Mouse (Mus musculus): ENCODE measurements around the gene Emd.
A peak's percentile ranks its signal among the peaks of the same experiment; 100 is the strongest.
"Not testable (repeated sequence)": the region's sequence is repeated elsewhere in the genome, so short reads cannot be mapped to it uniquely, and the experiment has no call there.

Emd gene

DNA sequence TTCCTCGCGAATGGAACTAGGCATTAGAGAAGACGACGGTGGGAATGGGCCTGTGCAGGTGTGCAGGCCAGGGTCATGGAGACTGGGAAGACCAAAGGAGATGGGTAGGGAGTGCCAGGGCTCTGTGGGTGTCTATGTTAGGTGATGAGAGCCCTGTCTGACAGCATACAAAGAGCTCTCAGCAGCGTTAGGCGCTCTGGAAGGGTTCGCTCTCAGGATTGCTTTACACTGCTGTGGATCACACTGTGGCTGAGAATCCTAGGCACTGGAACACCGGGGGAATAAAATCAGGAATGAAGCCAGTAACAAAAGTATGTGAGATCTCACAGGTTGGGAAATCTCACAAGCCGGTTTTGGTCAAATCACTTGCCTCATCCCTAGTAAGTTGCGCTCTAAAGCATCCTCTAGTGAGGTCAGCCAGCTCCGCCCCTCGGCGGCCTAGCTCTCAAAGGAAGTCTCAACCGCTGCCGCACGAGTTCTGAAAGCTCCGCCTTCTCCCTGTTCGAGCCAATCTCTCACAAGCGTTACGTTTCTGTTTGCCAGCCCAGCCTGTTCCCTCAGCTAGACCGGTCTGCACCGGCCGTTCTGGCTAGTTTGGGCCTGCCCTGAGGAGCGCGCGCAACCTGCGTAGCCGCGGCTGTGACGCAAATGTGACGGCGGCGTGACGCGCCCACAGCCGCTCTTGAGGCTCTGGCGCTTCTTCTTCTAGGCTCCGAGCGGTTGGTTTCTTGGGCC is at the start of gene Emd:
Gene Emd (plus strand): TSS at position 535 of the 735 bp plus-strand sequence.
- peak; percentile 98 for DNase-seq (ENCODE audit: low read depth, low spot score)

DNA sequence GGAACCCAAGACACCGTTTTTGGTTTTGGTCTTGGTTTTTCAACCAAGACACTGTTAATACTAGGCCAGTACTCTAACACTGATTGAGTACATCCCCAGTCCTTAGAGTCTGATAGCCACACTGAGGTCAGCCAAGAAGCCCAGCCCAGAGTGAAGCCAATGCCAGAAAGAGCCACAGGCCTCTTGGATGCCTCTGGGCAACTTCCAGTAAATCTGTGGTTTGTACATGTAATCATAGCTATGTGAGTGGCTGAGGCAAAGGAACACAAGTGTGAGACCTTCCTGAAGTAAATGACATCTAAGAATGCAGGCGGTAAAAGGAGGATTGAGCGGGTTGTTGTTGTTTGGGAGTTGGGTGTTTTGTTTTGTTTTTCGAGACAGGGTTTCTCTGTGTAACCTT is 36.0 kb upstream of the Emd start:
- peak; percentile 90 for DNase-seq (ENCODE audit: low read depth, low spot score)

DNA sequence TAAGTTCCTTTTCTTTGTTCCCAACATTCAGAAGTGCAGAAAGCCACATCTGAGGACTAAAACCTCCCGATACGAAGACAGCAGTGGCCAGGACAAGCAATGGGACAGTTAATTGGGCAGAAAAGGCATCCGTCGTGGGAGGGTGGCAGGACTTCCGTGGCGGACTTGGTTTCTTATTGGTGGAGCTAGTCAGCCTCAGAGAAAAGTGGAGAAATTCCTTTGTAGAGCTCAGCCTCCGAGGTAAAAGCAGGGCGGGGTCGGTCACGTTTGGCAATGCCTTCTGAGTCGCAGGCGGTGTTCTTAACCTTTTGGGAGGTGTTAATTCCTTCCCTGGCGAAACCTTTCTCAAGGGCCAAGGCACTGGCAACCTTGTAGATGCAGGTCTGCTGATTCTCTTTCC is 35.0 kb upstream of the Emd start:
- DNase-seq (ENCODE audit: low read depth, low spot score) = peak; percentile 34

DNA sequence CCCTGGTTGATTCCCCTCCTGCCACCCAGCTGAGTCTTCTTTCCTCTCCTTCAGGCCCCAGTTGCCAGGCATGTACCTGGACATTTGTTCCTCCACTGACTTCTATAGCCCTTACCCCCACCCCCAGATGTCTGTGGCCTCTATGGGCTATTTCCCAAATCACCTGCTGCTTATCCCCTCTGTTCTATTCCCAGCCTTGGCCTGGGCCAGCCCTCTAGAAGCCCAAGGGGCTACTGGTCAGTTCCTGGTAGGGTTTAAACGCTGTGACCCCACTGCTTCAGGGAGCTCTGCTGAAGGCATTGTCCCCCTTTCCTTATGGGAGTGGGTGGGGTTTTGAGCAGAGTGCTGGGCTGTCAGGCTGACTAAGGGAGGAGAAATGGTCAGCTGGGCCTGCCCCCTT is 34.4 kb upstream of the Emd start:
- DNase-seq (ENCODE audit: low read depth, low spot score) = not testable (repeated sequence)

DNA sequence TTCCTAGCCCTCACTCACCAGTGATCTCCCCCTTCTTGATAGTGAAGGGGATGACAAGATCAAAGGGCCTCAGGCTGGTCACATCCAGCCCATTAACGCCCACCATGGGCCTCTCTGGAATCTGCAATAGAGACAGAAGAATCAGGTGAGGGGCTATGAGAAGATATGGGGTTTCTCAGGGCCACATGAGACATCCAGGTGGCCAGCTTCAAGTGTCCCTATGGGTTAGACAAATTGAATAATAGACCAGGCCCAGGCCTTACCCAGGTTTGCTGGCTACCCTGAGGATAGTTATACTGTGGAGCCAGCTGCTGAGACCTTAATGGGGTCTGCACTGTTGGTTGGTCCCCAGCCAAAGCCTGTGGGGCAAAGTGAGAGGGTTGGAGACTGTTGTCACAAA is 24.4 kb upstream of the Emd start:
- no peak for DNase-seq (ENCODE audit: low read depth, low spot score)

DNA sequence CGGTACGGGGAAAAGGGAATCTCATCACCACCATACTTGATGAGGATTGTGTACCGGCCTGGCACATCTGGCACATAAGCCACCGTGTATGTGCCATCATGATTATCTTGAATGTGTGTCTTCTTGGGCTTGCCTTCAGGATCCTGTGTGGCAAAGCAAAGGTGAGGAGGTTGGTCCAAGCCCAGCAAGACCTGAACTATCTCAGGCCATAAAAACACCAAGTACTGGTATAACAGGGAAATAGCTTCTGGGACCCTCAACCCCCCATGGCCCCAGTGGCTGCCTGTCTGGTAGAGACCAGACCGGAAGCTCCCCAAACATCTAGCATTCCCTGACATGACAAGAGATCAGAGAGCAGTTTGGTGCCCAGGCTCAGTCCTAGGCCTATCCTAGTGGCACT is 21.3 kb upstream of the Emd start:
- no peak for DNase-seq (ENCODE audit: low read depth, low spot score)

DNA sequence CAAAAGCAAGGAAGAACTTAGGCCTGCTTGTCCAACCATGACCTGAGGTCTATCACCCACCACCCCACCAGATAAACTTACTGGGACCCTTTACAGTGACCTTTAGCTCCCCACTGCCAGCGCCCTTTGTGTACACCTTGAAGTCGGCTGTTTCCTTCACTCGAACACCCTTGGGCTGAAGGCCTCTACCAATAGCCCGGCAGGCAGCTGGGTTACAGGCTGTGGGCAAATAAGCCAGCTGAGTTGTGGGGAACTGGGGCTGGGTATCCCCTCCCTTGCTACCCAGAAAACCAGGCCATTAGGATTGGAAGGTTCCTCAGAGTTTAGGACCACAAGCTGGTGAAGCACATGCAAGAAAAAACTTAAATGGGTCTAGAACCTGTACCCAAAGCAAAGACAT is 14.2 kb upstream of the Emd start:
- DNase-seq (ENCODE audit: low read depth, low spot score) = no peak

DNA sequence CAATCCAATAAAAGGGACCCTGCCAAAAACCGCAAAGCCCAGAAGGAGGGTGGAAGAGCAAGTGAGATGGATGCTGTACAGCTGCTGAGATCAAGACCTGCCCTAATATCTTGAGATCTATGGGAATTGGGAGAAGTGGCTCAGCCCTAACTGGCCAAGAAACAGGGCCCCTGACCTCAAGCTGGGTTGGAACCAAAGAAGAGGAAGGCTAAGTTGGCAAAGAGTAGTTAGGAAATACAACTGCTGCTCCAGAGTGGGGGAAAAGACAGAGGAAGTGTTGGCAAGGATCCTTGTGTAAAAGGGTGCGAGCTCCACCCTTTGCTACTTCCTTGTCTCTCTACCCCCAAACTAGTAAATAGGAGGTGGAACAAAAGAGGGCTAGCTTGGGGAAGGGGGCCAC is 11.1 kb upstream of the Emd start:
- no peak for DNase-seq (ENCODE audit: low read depth, low spot score)

DNA sequence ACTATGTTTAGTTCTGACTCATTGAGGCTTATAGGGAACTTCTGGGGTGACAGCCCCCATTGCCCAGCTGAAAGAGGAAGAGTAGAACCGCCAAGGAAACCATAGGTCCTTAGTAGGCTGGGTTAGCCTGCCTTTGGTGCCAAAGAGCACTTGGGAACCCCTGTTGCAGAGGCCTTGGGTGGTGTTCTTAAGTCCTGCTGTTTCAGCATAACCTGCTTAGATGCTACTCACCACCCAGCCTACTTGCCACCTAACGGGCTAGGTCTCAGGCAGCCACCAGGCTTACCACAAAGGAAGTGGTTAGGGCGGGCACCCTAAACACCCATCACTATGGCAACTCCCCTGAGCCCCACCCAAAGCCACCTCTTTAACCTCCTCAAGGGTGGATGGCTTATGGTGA is 10.7 kb upstream of the Emd start:
- peak; percentile 69 for DNase-seq (ENCODE audit: low read depth, low spot score)

DNA sequence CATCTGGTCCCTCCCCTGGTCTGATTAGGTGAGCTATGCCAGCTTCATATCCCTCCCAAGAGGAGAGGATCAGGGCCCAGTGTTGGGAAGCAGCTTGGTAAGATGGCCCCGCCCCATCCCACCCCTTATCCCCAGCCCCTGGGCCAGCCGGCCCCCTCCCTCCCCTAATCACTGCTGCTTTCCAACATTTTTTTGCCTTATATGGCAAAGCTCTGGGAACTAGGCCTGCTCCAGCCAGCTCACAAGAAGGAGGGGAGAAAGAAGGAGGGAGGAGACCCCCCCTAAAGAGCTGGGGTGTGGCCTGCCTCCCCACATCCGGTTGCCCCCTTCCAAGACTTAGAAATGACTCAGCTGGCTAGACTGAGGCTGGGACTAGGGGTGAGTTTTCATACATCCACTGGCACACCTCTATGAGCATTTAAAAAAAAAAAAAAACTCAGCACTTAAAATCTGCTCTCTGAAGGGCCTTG is 9.8 kb upstream of the Emd start:
- peak; percentile 91 for DNase-seq (ENCODE audit: low read depth, low spot score)

DNA sequence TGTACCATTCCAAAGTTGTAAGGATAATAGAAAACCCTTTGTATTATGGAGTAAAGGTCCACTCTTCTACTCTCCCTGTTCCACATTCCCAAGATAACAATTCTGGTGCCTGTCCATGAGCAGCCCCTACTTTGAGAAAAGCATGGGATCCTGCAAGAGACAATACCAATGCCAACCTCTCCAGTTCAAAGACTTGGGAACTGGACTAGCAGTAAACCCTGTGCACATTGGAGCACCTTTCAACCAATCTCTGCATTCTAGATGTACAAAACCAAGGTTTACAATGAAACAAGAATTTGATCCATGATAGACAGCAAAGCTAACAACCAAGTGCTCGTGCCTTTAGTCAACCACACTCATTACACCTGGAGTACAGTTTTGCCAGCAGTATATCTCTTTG is 9.4 kb upstream of the Emd start:
- no peak for DNase-seq (ENCODE audit: low read depth, low spot score)

DNA sequence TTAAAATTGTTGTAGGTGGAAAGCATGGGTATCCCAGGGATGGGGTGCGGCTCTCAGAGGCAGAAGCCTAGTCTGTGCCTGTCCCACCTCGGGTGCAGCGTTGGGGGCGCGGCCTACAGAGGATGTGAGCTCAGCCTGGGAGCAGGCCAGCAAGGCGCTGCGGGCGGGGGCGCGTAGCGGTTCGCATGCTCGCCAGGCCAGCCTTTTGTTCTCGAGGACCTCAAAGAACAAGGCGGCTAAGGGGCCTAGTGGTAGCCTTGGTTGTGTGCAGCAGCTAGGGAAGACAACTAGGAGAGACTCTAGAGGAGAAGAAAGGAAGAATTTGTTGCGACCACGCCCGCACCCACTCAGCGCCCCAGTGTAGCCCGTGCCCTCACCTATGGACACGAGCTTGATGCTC is 8.8 kb upstream of the Emd start:
- peak; percentile 83 for DNase-seq (ENCODE audit: low read depth, low spot score)

DNA sequence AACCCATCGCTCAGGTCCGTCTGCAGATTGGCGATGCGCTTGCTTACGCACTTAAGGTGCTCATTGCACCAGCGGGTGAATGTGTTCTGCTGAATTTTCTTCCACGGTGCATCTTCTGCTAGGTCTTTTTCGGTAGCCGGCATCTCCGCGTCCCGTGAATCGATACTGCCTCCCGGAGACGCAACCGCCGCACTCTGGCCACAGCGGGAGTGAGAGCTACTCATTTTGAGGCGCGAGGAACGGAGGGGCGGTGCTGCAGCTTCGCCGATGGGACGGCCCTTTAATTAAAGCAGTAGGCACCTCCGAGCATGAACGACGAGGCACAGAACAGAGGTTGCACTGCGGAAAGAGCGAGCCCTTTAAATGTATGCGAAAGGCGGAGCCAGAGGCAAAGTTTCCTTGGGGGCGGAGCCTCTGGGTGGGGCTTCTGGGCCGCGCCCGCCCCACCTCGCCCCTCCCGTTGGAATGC is 8.2 kb upstream of the Emd start:
- peak; percentile 93 for DNase-seq (ENCODE audit: low read depth, low spot score)

DNA sequence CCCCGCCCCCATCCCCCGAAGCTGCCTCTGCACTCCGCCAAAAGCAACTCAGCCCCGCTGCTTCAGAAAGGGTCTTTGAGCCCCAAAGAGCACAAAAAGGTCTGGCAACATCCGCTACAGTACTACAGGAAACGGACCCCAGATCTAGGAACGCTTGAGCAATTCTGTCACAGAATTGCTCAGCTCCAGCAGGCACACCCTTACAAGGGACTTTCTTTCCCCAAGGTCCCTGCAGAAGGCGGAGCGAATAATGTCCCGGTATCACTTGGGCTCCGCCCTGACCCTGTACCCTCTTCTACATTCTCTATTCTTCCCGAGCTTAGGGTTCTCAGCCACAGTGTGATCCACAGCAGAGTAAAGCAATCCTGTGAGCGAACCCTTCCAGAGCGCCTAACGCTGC is 7.8 kb upstream of the Emd start:
- peak; percentile 63 for DNase-seq (ENCODE audit: low read depth, low spot score)

DNA sequence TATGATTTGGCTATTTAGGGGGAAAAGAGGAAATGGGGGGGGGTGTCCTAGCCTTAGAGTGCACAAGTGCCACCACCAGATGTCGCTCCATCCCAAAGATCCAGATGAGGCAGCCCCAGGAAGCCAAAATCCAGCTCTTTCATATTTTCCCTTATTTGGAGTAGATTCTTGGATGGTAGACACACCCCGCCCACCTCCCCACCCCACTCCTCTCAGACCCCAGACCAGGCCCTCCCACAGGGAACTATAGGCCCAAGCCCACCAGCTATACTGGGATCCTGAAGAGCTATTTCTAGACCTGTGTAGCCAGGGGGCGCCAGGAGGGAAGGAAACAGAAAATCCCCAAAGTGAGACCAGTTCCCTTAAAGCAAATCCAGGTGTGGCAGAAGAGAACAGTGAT is 5.8 kb upstream of the Emd start:
- DNase-seq (ENCODE audit: low read depth, low spot score) = peak; percentile 84

DNA sequence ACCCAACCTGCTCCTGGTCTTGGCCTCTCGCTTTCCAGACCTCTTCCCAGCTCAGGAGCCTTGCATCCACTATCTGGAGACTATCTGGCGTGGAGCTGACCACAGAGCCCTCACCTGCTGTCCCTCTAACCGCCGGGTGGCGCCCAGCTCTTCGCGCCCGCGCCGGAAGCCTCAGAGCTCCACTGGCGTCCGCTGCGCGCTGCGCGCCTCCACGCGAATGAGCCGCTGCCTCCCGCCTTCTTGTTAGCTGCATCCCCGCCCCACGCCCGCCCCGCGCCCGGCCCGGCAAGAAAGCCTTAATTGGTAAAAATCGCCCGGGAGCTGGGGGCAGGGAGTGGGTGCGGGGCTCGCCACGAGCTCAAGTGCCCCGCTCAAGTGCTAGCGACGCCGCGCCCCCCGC is 4.9 kb upstream of the Emd start, which contains the start of gene Flna:
Gene Flna (minus strand): TSS at position 206 of the 400 bp plus-strand sequence.
- peak; percentile 35 for DNase-seq (ENCODE audit: low read depth, low spot score)

DNA sequence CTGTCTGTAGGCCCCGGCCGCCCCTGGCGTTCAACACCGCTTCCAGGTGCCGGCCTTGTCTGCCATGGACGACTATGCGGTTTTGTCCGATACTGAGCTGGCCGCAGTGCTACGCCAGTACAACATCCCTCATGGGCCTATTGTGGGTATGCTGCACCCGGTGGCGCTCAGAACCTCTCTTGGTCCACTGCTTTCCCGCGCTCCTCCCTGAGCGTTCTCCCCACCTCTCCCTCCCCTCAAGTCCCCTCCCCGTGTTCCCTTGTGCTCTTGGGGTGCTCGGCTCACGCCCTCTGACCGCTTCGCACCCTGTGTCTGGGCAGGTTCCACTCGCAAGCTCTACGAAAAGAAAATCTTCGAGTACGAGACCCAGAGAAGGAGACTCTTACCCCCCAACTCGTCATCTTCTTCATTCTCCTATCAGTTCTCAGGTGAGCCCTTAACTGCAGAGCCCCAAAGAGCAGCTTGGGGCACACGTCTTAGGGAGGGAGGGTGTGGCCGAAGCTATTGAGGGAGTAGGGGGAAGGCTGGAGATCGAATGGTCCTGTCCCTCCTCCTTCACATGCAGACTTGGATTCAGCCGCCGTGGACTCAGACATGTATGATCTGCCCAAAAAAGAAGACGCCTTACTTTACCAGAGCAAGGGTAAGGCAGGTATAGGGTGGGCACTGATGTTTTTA is 540 bp downstream of the Emd start:
- DNase-seq (ENCODE audit: low read depth, low spot score) = no peak

DNA sequence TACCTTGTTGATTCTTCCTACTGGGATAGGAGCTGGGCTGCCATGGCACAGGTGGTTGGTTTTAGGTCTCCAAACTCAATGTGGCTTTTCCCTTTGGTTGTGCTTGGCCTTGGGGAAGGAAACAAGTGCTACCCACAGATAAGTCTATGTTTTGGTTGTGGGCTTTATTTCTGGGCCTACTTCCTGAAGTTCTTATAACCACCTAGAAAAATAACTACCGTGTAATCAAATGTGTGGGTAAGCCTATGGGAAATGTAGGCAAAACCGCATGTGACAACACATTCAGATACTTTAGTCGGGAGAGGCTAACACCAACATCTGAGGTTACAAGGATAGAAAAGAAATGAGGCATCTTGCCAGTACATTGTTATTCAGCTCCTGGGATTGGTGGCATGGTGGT is 3.3 kb downstream of the Emd start:
- DNase-seq (ENCODE audit: low read depth, low spot score) = no peak

DNA sequence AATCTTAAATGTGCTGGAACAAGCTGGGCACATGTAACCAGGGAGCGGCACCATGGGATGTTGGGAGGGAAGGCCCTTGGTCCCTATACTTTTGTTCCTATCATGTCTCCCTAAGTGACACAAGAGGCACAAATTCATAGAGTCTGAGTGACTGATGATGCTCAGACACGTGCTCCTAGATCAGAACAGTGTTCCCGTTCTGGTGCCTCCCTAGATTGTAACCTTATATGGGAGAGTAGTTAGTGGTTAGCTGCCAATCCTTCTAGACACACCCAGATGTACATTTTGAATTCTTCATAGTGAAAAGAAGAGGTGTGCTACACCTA is 15.2 kb downstream of the Emd start:
- no peak for DNase-seq (ENCODE audit: low read depth, low spot score)

DNA sequence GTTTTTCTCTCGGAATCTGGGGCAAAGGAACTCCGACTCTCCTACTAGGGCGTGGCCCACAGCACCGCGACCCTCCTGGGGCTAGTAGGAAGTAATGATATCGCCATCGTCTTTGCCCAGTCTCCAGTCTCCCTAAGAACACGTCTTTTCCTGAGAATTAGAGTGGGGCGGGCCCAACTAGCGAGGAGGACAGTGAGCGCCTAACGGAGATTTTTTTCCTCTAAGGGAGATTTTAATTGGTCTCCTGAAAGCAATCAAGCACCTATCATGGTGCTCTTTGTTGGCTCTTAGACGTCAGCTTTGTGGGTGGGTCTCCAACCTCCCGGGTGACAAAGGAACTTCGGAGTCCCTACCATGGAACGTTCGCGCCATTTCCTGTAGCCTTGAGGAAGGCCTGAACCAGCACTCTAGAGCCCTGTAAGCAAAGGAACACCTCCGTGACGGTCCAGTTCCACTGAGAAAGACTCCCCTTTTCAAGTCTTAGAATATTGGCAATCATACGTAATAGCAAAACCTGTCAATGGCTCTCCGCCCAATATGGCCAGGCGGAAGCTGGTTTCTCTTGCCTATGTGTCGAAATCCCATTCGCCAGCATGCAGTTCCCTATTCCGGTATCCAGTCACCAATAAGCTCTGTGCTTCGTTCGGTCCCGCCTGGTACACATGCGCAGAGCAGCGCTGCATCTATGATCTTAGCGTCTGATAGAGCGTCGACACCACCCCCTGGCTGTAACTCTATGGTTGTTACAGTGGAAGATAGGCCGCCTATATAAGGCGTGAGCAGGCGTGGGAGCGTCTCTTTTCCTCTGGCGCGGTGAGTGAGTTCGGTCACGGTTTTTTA is 15.8 kb downstream of the Emd start, which contains the start of gene Rpl10:
Gene Rpl10 (plus strand): TSS at position 751 of the 840 bp plus-strand sequence.
- DNase-seq (ENCODE audit: low read depth, low spot score) = peak; percentile 98

DNA sequence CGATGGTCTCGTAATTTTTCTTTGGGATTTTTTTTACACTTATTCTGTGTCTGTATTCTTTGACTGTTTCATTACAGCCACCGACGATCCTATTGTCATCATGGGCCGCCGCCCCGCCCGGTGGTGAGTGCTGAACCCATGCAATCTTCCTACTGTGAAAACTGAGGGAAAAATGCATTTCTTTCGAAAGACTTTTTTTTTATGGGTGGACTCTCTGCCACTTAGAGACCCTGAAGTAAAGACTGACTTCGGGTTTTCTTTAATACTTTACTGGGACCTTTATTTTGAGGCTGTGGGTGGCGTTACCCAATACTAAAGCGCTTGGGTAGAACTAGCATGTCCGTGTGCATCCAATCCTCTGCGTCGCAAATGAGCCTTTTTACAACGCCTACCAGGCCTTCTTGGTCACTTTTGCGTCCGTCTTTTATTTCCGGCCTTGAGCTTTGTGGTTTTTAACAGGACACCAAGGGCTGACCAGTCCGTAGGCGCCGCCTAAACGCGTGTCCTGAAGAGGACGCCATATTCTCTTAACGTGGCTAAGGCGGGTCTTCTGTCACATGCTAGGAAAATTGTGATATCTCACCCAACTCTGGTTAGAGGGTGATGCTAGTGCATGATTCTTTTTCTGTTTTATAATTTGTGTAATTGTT is 16.5 kb downstream of the Emd start:
- peak; percentile 64 for DNase-seq (ENCODE audit: low read depth, low spot score)

All from 3T3-L1 (cell line).